Mouse (Mus musculus) adrenal gland, postnatal 36 days (tissue): Measurements from ENCODE around the gene Kdm6b. TPM values are rescaled to one million over a fixed set of nuclear protein-coding genes. Genes with fewer than 3 reads are reported as not detected.

Experiments used
- DNase-seq, 2 experiments: peaks; one replicate each; pipeline ENCODE4 v3.0.0; 2021; ENCODE audit warnings: mixed read lengths in 1 of 2
- long read RNA-seq, 2 experiments: library from polyadenylated mRNA; stranded (forward); transcript quantifications; one replicate each; pipeline ENCODE4 v2.0.0; 2021; ENCODE audit warnings: borderline sequencing depth in 2 of 2
- total RNA-seq, 2 experiments: library from RNA; stranded (reverse); gene quantifications; 2 replicates each; pipeline ENCODE4 v1.2.3; 2021

The Kdm6b gene
- 10 to 100 TPM; 31.8 to 48.0 TPM for total RNA-seq
- long read RNA-seq, experiment 1, partial matches to known transcripts = 8 of 13 reads
- long read RNA-seq, experiment 1, other reads (novel, unspliced or antisense) = 4 of 13 reads
- long read RNA-seq, experiment 2, partial matches to known transcripts = 1 of 3 reads
- long read RNA-seq, experiment 2, other reads (novel, unspliced or antisense) = 2 of 3 reads

GRCm38 (mm10) chr11:69413221-69414181 lies at the start of gene Kdm6b:
Gene Kdm6b, minus strand, starts transcription at chr11:69413675.
- no peak for DNase-seq

GRCm38 (mm10) chr11:69461568-69461967 lies 48.1 kb upstream of the Kdm6b start:
- no peak for DNase-seq

- no peak for DNase-seq
These were observed 46.4 kb upstream of the Kdm6b start for GRCm38 (mm10) chr11:69459883-69460282.

- DNase-seq = peak; percentile 29 to 63
These were observed 43.6 kb upstream of the Kdm6b start for GRCm38 (mm10) chr11:69457006-69457579.

GRCm38 (mm10) chr11:69452114-69452867 lies 38.8 kb upstream of the Kdm6b start:
- DNase-seq = peak; percentile 16 to 18

GRCm38 (mm10) chr11:69447299-69447698 lies 33.8 kb upstream of the Kdm6b start:
- DNase-seq = no peak

- DNase-seq = peak; percentile 32 to 48
These were observed 29.9 kb upstream of the Kdm6b start for GRCm38 (mm10) chr11:69443328-69443727.

- no peak for DNase-seq
These were observed 23.8 kb upstream of the Kdm6b start for GRCm38 (mm10) chr11:69437291-69437690.

- no peak for DNase-seq
These were observed 19.7 kb upstream of the Kdm6b start for GRCm38 (mm10) chr11:69433189-69433588.

- DNase-seq = no peak
These were observed 19.1 kb upstream of the Kdm6b start for GRCm38 (mm10) chr11:69432640-69432982.

- DNase-seq = peak; percentile 69 to 82
These were observed 18.6 kb upstream of the Kdm6b start for GRCm38 (mm10) chr11:69431829-69432639.

- DNase-seq = no peak
These were observed 17.2 kb upstream of the Kdm6b start for GRCm38 (mm10) chr11:69430631-69431030.

GRCm38 (mm10) chr11:69429313-69429712 lies 15.8 kb upstream of the Kdm6b start:
- DNase-seq = peak in 1 of 2 experiments; percentile 44

- peak in 1 of 2 experiments; percentile 77 for DNase-seq
These were observed 15.3 kb upstream of the Kdm6b start for GRCm38 (mm10) chr11:69428751-69429150.

- DNase-seq = no peak
These were observed 12.8 kb upstream of the Kdm6b start for GRCm38 (mm10) chr11:69426246-69426645.

GRCm38 (mm10) chr11:69423885-69424284 lies 10.4 kb upstream of the Kdm6b start:
- no peak for DNase-seq

- DNase-seq = no peak
These were observed 9.4 kb upstream of the Kdm6b start for GRCm38 (mm10) chr11:69422842-69423241.

GRCm38 (mm10) chr11:69421131-69421977 lies 7.9 kb upstream of the Kdm6b start:
- DNase-seq = no peak

GRCm38 (mm10) chr11:69420554-69421000 lies 7.1 kb upstream of the Kdm6b start:
- DNase-seq = no peak
